Mouse (Mus musculus) spleen, adult 2 months (tissue): ENCODE measurements at regions not wholly inside any gene's neighbourhood (a gene's known extent, or its start where the extent isn't known, plus 50 kb on each side); places are given as distances from the start of the nearest gene placed in this dataset.

Source experiments
- CTCF ChIP-seq: fragments of 200-500 bp; IDR thresholded peaks from 2 replicates; pipeline ENCODE4 v1.5.1; 2011; ENCODE audit warnings: mild to moderate bottlenecking, inconsistent platforms; ENCODE audit not compliant: insufficient read depth, insufficient read length, insufficient replicate concordance; ENCODE audit errors: extremely low read depth
- POLR2A ChIP-seq: fragments of 200-500 bp; IDR thresholded peaks from 2 replicates; pipeline ENCODE4 v1.6.1; 2011; ENCODE audit warnings: low read depth, low read length, inconsistent platforms

GRCm38 (mm10) chr4:56325156-56325555 is 414.7 kb upstream of the Gm26657 start:
- TF ChIP-seq CTCF (no peak), POLR2A (no peak)
